Mouse (Mus musculus) right cerebral cortex, adult 18-20 months (tissue): Measurements from ENCODE around the gene Gm20388.

Experiments used
- DNase-seq: peaks from one replicate; pipeline ENCODE4 v3.0.0; 2022; ENCODE audit warnings: mixed read lengths

Gene Gm20388

GRCm38 (mm10) chr8:120015916-120016315 lies 105.3 kb downstream of the Gm20388 start:
- no peak for DNase-seq

- no peak for DNase-seq
Measured at GRCm38 (mm10) chr8:120016424-120016823, 105.8 kb downstream of the Gm20388 start.

- DNase-seq = no peak
Measured at GRCm38 (mm10) chr8:120017349-120017748, 106.7 kb downstream of the Gm20388 start.

GRCm38 (mm10) chr8:120017786-120018185 lies 107.1 kb downstream of the Gm20388 start:
- DNase-seq = no peak

- DNase-seq = no peak
Measured at GRCm38 (mm10) chr8:120018379-120018778, 107.7 kb downstream of the Gm20388 start.

GRCm38 (mm10) chr8:120019297-120019696 lies 108.7 kb downstream of the Gm20388 start:
- no peak for DNase-seq

- no peak for DNase-seq
Measured at GRCm38 (mm10) chr8:120020298-120020697, 109.7 kb downstream of the Gm20388 start.

GRCm38 (mm10) chr8:120026199-120026598 lies 115.6 kb downstream of the Gm20388 start:
- no peak for DNase-seq

- DNase-seq = no peak
Measured at GRCm38 (mm10) chr8:120026991-120027390, 116.3 kb downstream of the Gm20388 start.

- DNase-seq = no peak
Measured at GRCm38 (mm10) chr8:120030447-120030846, 119.8 kb downstream of the Gm20388 start.

GRCm38 (mm10) chr8:120032549-120033208 lies 122.0 kb downstream of the Gm20388 start:
- no peak for DNase-seq

- peak; percentile 36 for DNase-seq
Measured at GRCm38 (mm10) chr8:120034471-120034870, 123.8 kb downstream of the Gm20388 start.

GRCm38 (mm10) chr8:120036111-120036510 lies 125.5 kb downstream of the Gm20388 start:
- DNase-seq = no peak

- no peak for DNase-seq
Measured at GRCm38 (mm10) chr8:120036578-120036977, 125.9 kb downstream of the Gm20388 start.

GRCm38 (mm10) chr8:120037199-120037598 lies 126.6 kb downstream of the Gm20388 start:
- no peak for DNase-seq

GRCm38 (mm10) chr8:120037611-120038010 lies 127.0 kb downstream of the Gm20388 start:
- DNase-seq = no peak

- DNase-seq = no peak
Measured at GRCm38 (mm10) chr8:120038741-120039140, 128.1 kb downstream of the Gm20388 start.

GRCm38 (mm10) chr8:120039313-120039919 lies 128.8 kb downstream of the Gm20388 start:
- no peak for DNase-seq

- peak; percentile 43 for DNase-seq
Measured at GRCm38 (mm10) chr8:120040861-120041260, 130.2 kb downstream of the Gm20388 start.

- DNase-seq = no peak
Measured at GRCm38 (mm10) chr8:120042542-120043312, 132.1 kb downstream of the Gm20388 start.

GRCm38 (mm10) chr8:120044907-120045306 lies 134.3 kb downstream of the Gm20388 start:
- no peak for DNase-seq

- DNase-seq = no peak
Measured at GRCm38 (mm10) chr8:120045471-120045870, 134.8 kb downstream of the Gm20388 start.

- DNase-seq = peak; percentile 90
Measured at GRCm38 (mm10) chr8:120046258-120047020, 135.8 kb downstream of the Gm20388 start.
